Mouse (Mus musculus) frontal cortex, adult (tissue): ENCODE results near the gene Dlx2.
A peak's percentile ranks its signal among the peaks of the same experiment; 100 is the strongest.

Source experiments
- ATAC-seq: cut with Nextera tagmentation; 2 replicates; pipeline ENCODE4 v1.9.2; 2017; ENCODE audit warnings: mild to moderate bottlenecking, moderate library complexity, mixed read lengths; ENCODE audit not compliant: low TSS enrichment

Dlx2 gene

GRCm38 (mm10) chr2:71546640-71547071, at the start of gene Dlx2:
TSS of gene Dlx2 (minus strand) at chr2:71546754.
- peak; percentile 41; the same call in 1 of the 2 replicates for ATAC-seq

GRCm38 (mm10) chr2:71594466-71594865, 47.9 kb upstream of the Dlx2 start:
- ATAC-seq = no peak

- no peak for ATAC-seq
Measured at GRCm38 (mm10) chr2:71589114-71589513, 42.6 kb upstream of the Dlx2 start.

- no peak for ATAC-seq
Measured at GRCm38 (mm10) chr2:71581488-71581887, 34.9 kb upstream of the Dlx2 start.

GRCm38 (mm10) chr2:71580632-71581466, 34.3 kb upstream of the Dlx2 start:
- peak; percentile 85 for ATAC-seq

GRCm38 (mm10) chr2:71577059-71577458, 30.5 kb upstream of the Dlx2 start:
- ATAC-seq = no peak

GRCm38 (mm10) chr2:71573736-71574135, 27.2 kb upstream of the Dlx2 start:
- ATAC-seq = no peak

GRCm38 (mm10) chr2:71566466-71566865, 19.9 kb upstream of the Dlx2 start:
- no peak for ATAC-seq

GRCm38 (mm10) chr2:71556071-71556470, 9.5 kb upstream of the Dlx2 start:
- ATAC-seq = no peak

GRCm38 (mm10) chr2:71551704-71552103, 5.2 kb upstream of the Dlx2 start:
- ATAC-seq = no peak

GRCm38 (mm10) chr2:71550330-71550729, 3.8 kb upstream of the Dlx2 start:
- no peak for ATAC-seq

GRCm38 (mm10) chr2:71547829-71548228, 1.3 kb upstream of the Dlx2 start:
- no peak for ATAC-seq

GRCm38 (mm10) chr2:71545882-71546639, 493 bp downstream of the Dlx2 start:
- ATAC-seq = peak; percentile 36

GRCm38 (mm10) chr2:71545401-71545881, 1.1 kb downstream of the Dlx2 start:
- ATAC-seq = no peak

- ATAC-seq = no peak
Measured at GRCm38 (mm10) chr2:71544391-71545285, 1.9 kb downstream of the Dlx2 start.

- ATAC-seq = no peak
Measured at GRCm38 (mm10) chr2:71543948-71544347, 2.6 kb downstream of the Dlx2 start.

GRCm38 (mm10) chr2:71543531-71543930, 3.0 kb downstream of the Dlx2 start:
- no peak for ATAC-seq

- no peak for ATAC-seq
Measured at GRCm38 (mm10) chr2:71542816-71543301, 3.7 kb downstream of the Dlx2 start.

GRCm38 (mm10) chr2:71542227-71542815, 4.2 kb downstream of the Dlx2 start:
- no peak for ATAC-seq

GRCm38 (mm10) chr2:71541418-71542226, 4.9 kb downstream of the Dlx2 start:
- no peak for ATAC-seq
